Mouse (Mus musculus) embryonic facial prominence, embryonic 15.5 days (tissue): ENCODE measurements around the gene Kcnq4. TPM values are rescaled to one million over a fixed set of nuclear protein-coding genes. Genes with fewer than 3 reads are reported as not detected.

Experiments
- ATAC-seq: fragments of 200-750 bp; cut with Nextera tagmentation; 2 replicates; pipeline ENCODE4 v1.8.0; 2017; ENCODE audit warnings: low read depth, moderate TSS enrichment; ENCODE audit not compliant: insufficient number of reproducible peaks, low FRiP score, low TSS enrichment
- H3K27ac ChIP-seq: fragments of 300-500 bp; sonication (generic); replicated peaks from 2 replicates; pipeline ENCODE4 v1.5.1; 2015; ENCODE audit warnings: mild to moderate bottlenecking, inconsistent platforms
- H3K27me3 ChIP-seq: fragments of 300-500 bp; sonication (generic); 2 replicates; pipeline ENCODE4 v1.6.1; 2015; ENCODE audit warnings: inconsistent platforms
- H3K36me3 ChIP-seq: fragments of 300-500 bp; sonication (generic); 2 replicates; pipeline ENCODE4 v1.6.1; 2015; ENCODE audit warnings: mild to moderate bottlenecking, inconsistent platforms
- H3K4me1 ChIP-seq: fragments of 300-500 bp; sonication (generic); 2 replicates; pipeline ENCODE4 v1.6.1; 2015; ENCODE audit warnings: inconsistent platforms
- H3K4me2 ChIP-seq: fragments of 300-500 bp; sonication (generic); replicated peaks from 2 replicates; pipeline ENCODE4 v1.6.1; 2015; ENCODE audit warnings: mild to moderate bottlenecking, inconsistent platforms
- H3K4me3 ChIP-seq: fragments of 300-500 bp; sonication (generic); replicated peaks from 2 replicates; pipeline ENCODE4 v1.5.1; 2015; ENCODE audit warnings: mild to moderate bottlenecking, inconsistent platforms
- H3K9ac ChIP-seq: fragments of 300-500 bp; sonication (generic); 2 replicates; pipeline ENCODE4 v1.6.1; 2015; ENCODE audit warnings: inconsistent platforms
- H3K9me3 ChIP-seq: fragments of 300-500 bp; sonication (generic); replicated peaks from 2 replicates; pipeline ENCODE4 v1.6.1; 2016; ENCODE audit warnings: inconsistent platforms
- WGBS: fragments of 180-500 bp; shearing (Covaris S2); methylation state at CpG from one replicate; pipeline ENCODE4 v1.1.7; 2015; 5-methylcytosine and 5-hydroxymethylcytosine counted together
- microRNA counts: library from miRNA; unstranded; fragments of <30 nt; microRNA quantifications from one replicate; lab custom pipeline; 2016
- microRNA-seq: library from miRNA; unstranded; fragments of <30 nt; microRNA quantifications from one replicate; pipeline ENCODE4, GENCODE M21; 2016; ENCODE audit warnings: borderline number of aligned reads
- polyA plus RNA-seq: library from polyadenylated mRNA; unstranded; fragments of >200 nt; fragmentation: Nextera tagmentation; extraction: Ambion mirVana; gene quantifications from 2 replicates; pipeline ENCODE4 v1.2.1, GENCODE M21; 2015

Gene Kcnq4
- polyA plus RNA-seq, 1 experiment from 2014 or later, result 5.5 TPM

- Histone ChIP-seq H3K4me3 (peak overlapping the region; percentile 40), H3K4me1 (peaks cover 7% of the 10 kb centered on the region), H3K27ac (no peak overlapping the region), H3K9ac (no peak overlapping the region), H3K9me3 (no peaks in the 10 kb centered on the region), H3K27me3 (peaks cover 40% of the 10 kb centered on the region), H3K36me3 (no peaks in the 10 kb centered on the region), H3K4me2 (peak overlapping the region; percentile 75)
- no peak for ATAC-seq
- 20% methylated on average over 7 of the region's 7 CpGs for WGBS
Observed at GRCm38 (mm10) chr4:120650208-120650592, 98.2 kb downstream of the Kcnq4 start.

GRCm38 (mm10) chr4:120649369-120650207, 98.8 kb downstream of the Kcnq4 start:
- no peak overlapping the region for H3K9ac ChIP-seq
- peaks cover 40% of the 10 kb centered on the region for H3K27me3 ChIP-seq

More at GRCm38 (mm10) chr4:120649369-120650207, 98.8 kb downstream of the Kcnq4 start:
- H3K27ac ChIP-seq, result no peak overlapping the region
- H3K4me2 ChIP-seq, result peak overlapping the region; percentile 75
- peaks cover 7% of the 10 kb centered on the region for H3K4me1 ChIP-seq
- H3K36me3 ChIP-seq, result no peaks in the 10 kb centered on the region
- H3K4me3 ChIP-seq, result peak overlapping the region; percentile 40
- 5% methylated on average over 46 of the region's 55 CpGs for WGBS
- ATAC-seq, result peak; percentile 63
- no peaks in the 10 kb centered on the region for H3K9me3 ChIP-seq

MicroRNAs within 50 kb of the gene (microRNA counts, 519-probe panel; counts per million panel counts)
- 2,641 counts per million, percentile 62 among the panel's probes with 10 or more counts for microRNA mmu-miR-30e (lab: Ali Mortazavi, UCI)

Small RNA genes lying within 50 kb of the gene (microRNA-seq; reads per million reads assigned to microRNA genes)
- gene Mir30c-1, result 48.5 reads per million, percentile 46 among the genes with 10 or more reads in this experiment
- gene Mir30e, result not detected
- not detected for gene Mir30f

Other genes with a start within 250 kb of the Kcnq4 start
- 0.12 TPM in 1 of 2 replicates, not detected in the other for gene Slfnl1, start 216.4 kb downstream of the Kcnq4 start, polyA plus RNA-seq
- 67.0 and 68.6 TPM in 2 replicates for gene Ctps, start 178.3 kb downstream of the Kcnq4 start, polyA plus RNA-seq
- not detected in 2 replicates for gene Gm8439, start 159.9 kb downstream of the Kcnq4 start, polyA plus RNA-seq
- 5.6 and 6.8 TPM in 2 replicates for gene Cited4, start 82.0 kb downstream of the Kcnq4 start, polyA plus RNA-seq
- gene Nfyc, start 83.0 kb upstream of the Kcnq4 start, polyA plus RNA-seq, result 88.3 and 99.4 TPM in 2 replicates
- 1.6 and 2.4 TPM in 2 replicates for gene Rims3, start 106.2 kb upstream of the Kcnq4 start, polyA plus RNA-seq
- 25.9 and 26.4 TPM in 2 replicates for gene Exo5, start 176.4 kb upstream of the Kcnq4 start, polyA plus RNA-seq
- 6.9 and 7.9 TPM in 2 replicates for gene Zfp69, start 203.1 kb upstream of the Kcnq4 start, polyA plus RNA-seq